8 mouse cellular contexts compared by ENCODE assay signal in the genomic region with DNA sequence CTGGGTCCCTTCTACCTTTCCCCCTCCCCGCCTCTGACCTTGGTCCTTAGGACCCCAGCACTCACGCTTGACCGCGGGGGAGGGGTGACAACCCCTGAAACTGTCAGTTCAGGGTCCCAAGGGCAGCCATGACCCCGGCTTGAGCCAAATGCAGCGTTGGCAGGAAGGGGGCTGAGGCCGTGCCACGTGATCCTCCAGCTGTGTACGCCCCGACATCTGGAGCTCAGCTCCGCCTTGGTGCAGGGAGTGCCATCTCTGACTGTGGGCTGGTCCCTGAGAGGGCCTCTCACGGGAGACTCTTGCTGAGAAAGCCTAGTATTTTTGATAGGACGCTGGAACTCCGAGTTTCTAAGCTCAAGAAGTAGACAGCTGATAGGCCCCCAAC. TPM values are rescaled to one million over a fixed set of nuclear protein-coding genes. Genes with fewer than 3 reads are reported as not detected.
DNase-seq lines count a peak whose midpoint lies in the region; ATAC-seq and TF ChIP-seq lines count a peak whose summit lies in the region.

B3gnt9 (minus strand) TSS at position 188 of the 385 bp plus-strand sequence.

- in situ Hi-C loops in CH12.LX (cut with MboI; ENCODE audit: low pct_ligation_motif_present, low pct_unique_long_range_greater_than_20kb, low sequenced_read_pairs) = loop anchor here (5.0 kb wide), 1 partner anchor 37 kb away; no protein-coding TSS in a partner anchor

- no peak for DNase-seq in CH12.LX (ENCODE audit: extremely low read depth)
- peak; percentile 93 for DNase-seq in adipocyte (ENCODE audit: low spot score)
- DNase-seq in heart, postnatal 4 days = peak; percentile 81
- DNase-seq in limb, embryonic 11.5 days (ENCODE audit: low spot score) = peak; percentile 72
- DNase-seq in mesoderm, embryonic 11.5 days (ENCODE audit: low read depth, low spot score) = peak; percentile 56
- peak; percentile 75 for DNase-seq in stomach, postnatal 0 days (ENCODE audit: low spot score)
- DNase-seq in left cerebral cortex, adult 9 months (ENCODE audit: low spot score in 2 of 2) = no peak

- peak within 1 kb of the TSS; percentile 69 for H3K4me2 ChIP-seq in CH12.LX (ENCODE audit: insufficient read depth, low read depth, poor library complexity, severe bottlenecking)
- peak within 1 kb of the TSS; percentile 97 for H3K4me2 ChIP-seq in forebrain, embryonic 13.5 days
- H3K4me2 ChIP-seq in limb, embryonic 11.5 days (ENCODE audit: low read depth, severe bottlenecking) = peak within 1 kb of the TSS; percentile 98
- H3K4me2 ChIP-seq in stomach, postnatal 0 days (replicated peaks; ENCODE audit: low read depth) = peak within 1 kb of the TSS; percentile 93

- ATAC-seq in forebrain, embryonic 13.5 days = peak; percentile 12; the same call in 1 of the 2 replicates
- peak; percentile 52 for ATAC-seq in limb, embryonic 11.5 days (ENCODE audit: insufficient number of reproducible peaks, low FRiP score, low TSS enrichment, low read depth)
- peak; percentile 72 for ATAC-seq in stomach, postnatal 0 days (ENCODE audit: low FRiP score, low TSS enrichment)

- peaks cover 12 to 29% of the 10 kb centered on the region in 2 experiments for H3K4me1 ChIP-seq in CH12.LX (ENCODE audit: control insufficient read depth in 1 of 2, insufficient read depth in 2 of 2)
- H3K4me1 ChIP-seq in forebrain, embryonic 13.5 days = peaks cover 29% of the 10 kb centered on the region
- H3K4me1 ChIP-seq in limb, embryonic 11.5 days (ENCODE audit: control insufficient read depth, insufficient read depth, low read length) = peaks cover 11% of the 10 kb centered on the region
- peaks cover 12% of the 10 kb centered on the region; the same call in 1 of the 2 replicates for H3K4me1 ChIP-seq in stomach, postnatal 0 days (replicated peaks; ENCODE audit: control insufficient read depth, insufficient read depth)

- no peak for TF ChIP-seq POLR2A in CH12.LX (IDR thresholded peaks at IDR 0.05; ENCODE audit: low read depth, low read length)

- no peak for TF ChIP-seq CTCF in CH12.LX (conservative IDR thresholded peaks at IDR 0.05 in 1 of 2, IDR thresholded peaks at IDR 0.05 in 1 of 2; ENCODE audit: low read depth in 2 of 2, low read length in 2 of 2)
- no peak for TF ChIP-seq CTCF in stomach, postnatal 0 days (IDR thresholded peaks at IDR 0.05; ENCODE audit: low read depth)

- no peaks in the 10 kb centered on the region for H3K79me2 ChIP-seq in CH12.LX (replicated peaks; ENCODE audit: control insufficient read depth, extremely low read depth, insufficient read depth, poor library complexity, severe bottlenecking)

- no peaks in the 10 kb centered on the region for H3K27me3 ChIP-seq in CH12.LX (replicated peaks)
- H3K27me3 ChIP-seq in forebrain, embryonic 13.5 days = peaks cover 51% of the 10 kb centered on the region
- H3K27me3 ChIP-seq in limb, embryonic 11.5 days (ENCODE audit: control insufficient read depth, insufficient read depth, low read length) = peaks cover 33% of the 10 kb centered on the region
- H3K27me3 ChIP-seq in stomach, postnatal 0 days (ENCODE audit: control insufficient read depth, insufficient read depth, low read length) = no peaks in the 10 kb centered on the region; the same call in 1 of the 2 replicates

- TF ChIP-seq RAD21 in CH12.LX (IDR thresholded peaks at IDR 0.05; ENCODE audit: low read depth, low read length) = no peak

- peak within 1 kb of the TSS; percentile 22 for H3K9ac ChIP-seq in CH12.LX (ENCODE audit: insufficient read depth, low read depth)
- H3K9ac ChIP-seq in forebrain, embryonic 13.5 days = peak within 1 kb of the TSS; percentile 71
- H3K9ac ChIP-seq in limb, embryonic 11.5 days (ENCODE audit: low read length) = peak within 1 kb of the TSS; percentile 68
- H3K9ac ChIP-seq in stomach, postnatal 0 days (ENCODE audit: low read length) = peak within 1 kb of the TSS; percentile 74

- H3K9me3 ChIP-seq in CH12.LX (replicated peaks; ENCODE audit: low read length) = no peaks in the 10 kb centered on the region
- H3K9me3 ChIP-seq in forebrain, embryonic 13.5 days (replicated peaks) = no peaks in the 10 kb centered on the region
- no peaks in the 10 kb centered on the region for H3K9me3 ChIP-seq in limb, embryonic 11.5 days (ENCODE audit: control insufficient read depth, low read length)
- H3K9me3 ChIP-seq in stomach, postnatal 0 days (ENCODE audit: control insufficient read depth, low read length) = no peaks in the 10 kb centered on the region

- peaks cover 43 to 85% of the 10 kb centered on the region in 2 experiments for H3K36me3 ChIP-seq in CH12.LX (replicated peaks in 1 of 2; ENCODE audit: control insufficient read depth in 1 of 2, insufficient read depth in 1 of 2, low read length in 1 of 2)
- peaks cover 24% of the 10 kb centered on the region for H3K36me3 ChIP-seq in forebrain, embryonic 13.5 days (ENCODE audit: poor library complexity, severe bottlenecking)
- peaks cover 11% of the 10 kb centered on the region for H3K36me3 ChIP-seq in limb, embryonic 11.5 days (ENCODE audit: control insufficient read depth, insufficient read depth, low read length)
- peaks cover 12% of the 10 kb centered on the region for H3K36me3 ChIP-seq in stomach, postnatal 0 days (ENCODE audit: control insufficient read depth, insufficient read depth, low read length)

- H3K4me3 ChIP-seq in CH12.LX (replicated peaks in 1 of 3; ENCODE audit: low read depth in 2 of 3, low read length in 2 of 3, poor library complexity in 1 of 3) = peak within 1 kb of the TSS; percentile 41 to 86 (median 53)
- H3K4me3 ChIP-seq in forebrain, embryonic 13.5 days = peak within 1 kb of the TSS; percentile 59
- H3K4me3 ChIP-seq in limb, embryonic 11.5 days (ENCODE audit: low read depth, low read length) = peak within 1 kb of the TSS; percentile 61
- peak within 1 kb of the TSS; percentile 69 for H3K4me3 ChIP-seq in stomach, postnatal 0 days (ENCODE audit: low read depth, low read length)

- WGBS in forebrain, embryonic 13.5 days = 3% methylated on average over 14 of the region's 14 CpGs
- WGBS in limb, embryonic 11.5 days = 2% methylated on average over 14 of the region's 14 CpGs
- 4% methylated on average over 14 of the region's 14 CpGs for WGBS in stomach, postnatal 0 days

- dilution Hi-C loops in CH12.LX (cut with MboI; ENCODE audit: extremely low pct_ligation_motif_present, extremely low pct_unique_long_range_greater_than_20kb, low sequenced_read_pairs) = no loop called here

- TF ChIP-seq EP300 in CH12.LX (IDR thresholded peaks at IDR 0.05; ENCODE audit: low read length) = no peak
- no peak for TF ChIP-seq EP300 in stomach, postnatal 0 days (optimal IDR thresholded peaks at IDR 0.05)

- H3K27ac ChIP-seq in CH12.LX (ENCODE audit: insufficient read depth, low read depth) = peak within 1 kb of the TSS; percentile 18
- H3K27ac ChIP-seq in forebrain, embryonic 13.5 days = no peak within 1 kb of the TSS
- H3K27ac ChIP-seq in limb, embryonic 11.5 days (replicated peaks; ENCODE audit: low read depth, low read length) = no peak within 1 kb of the TSS
- peak within 1 kb of the TSS; percentile 88 for H3K27ac ChIP-seq in stomach, postnatal 0 days (replicated peaks)

TF ChIP-seq in CH12.LX, 34 proteins besides CTCF, POLR2A, EP300 and RAD21:
- TF ChIP-seq USF1 (IDR thresholded peaks at IDR 0.05; ENCODE audit: low read depth, low read length) (peak; percentile 83), USF2 (conservative IDR thresholded peaks at IDR 0.05; ENCODE audit: low read depth, low read length) (peak; percentile 68), ELF1 (IDR thresholded peaks at IDR 0.05; ENCODE audit: low read depth, low read length) (no peak), ZMIZ1 (IDR thresholded peaks at IDR 0.05; ENCODE audit: low read depth, low read length) (no peak), JUN (IDR thresholded peaks at IDR 0.05; ENCODE audit: insufficient read depth, low read depth, low read length) (no peak), MYC (IDR thresholded peaks at IDR 0.05; ENCODE audit: low read depth, low read length) (no peak), KAT2A (IDR thresholded peaks at IDR 0.05; ENCODE audit: insufficient replicate concordance, low read length) (no peak), PAX5 (IDR thresholded peaks at IDR 0.05; ENCODE audit: low read length) (no peak), MXI1 (IDR thresholded peaks at IDR 0.05; ENCODE audit: low read depth, low read length) (peak; percentile 72), E2F4 (IDR thresholded peaks at IDR 0.05; ENCODE audit: insufficient replicate concordance, low read depth, low read length) (no peak), SIN3A (IDR thresholded peaks at IDR 0.05; ENCODE audit: low read length) (no peak), MAZ (IDR thresholded peaks at IDR 0.05; ENCODE audit: low read depth, low read length) (peak; percentile 4), BHLHE40 (IDR thresholded peaks at IDR 0.05; ENCODE audit: low read depth, low read length) (peak; percentile 67), GABPA (IDR thresholded peaks at IDR 0.05; ENCODE audit: insufficient replicate concordance, low read depth, low read length) (no peak)

RNA-seq across cellular contexts. Expression of gene B3gnt9, which starts in this region (rescaled TPM):
- 4.0 and 4.1 TPM in 2 replicates for total RNA-seq in CH12.LX (2012; rRNA removed)
- 0.66 and 0.78 TPM in 2 replicates for total RNA-seq in CH12.LX (2014; rRNA removed)
- polyA plus RNA-seq in CH12.LX (2012; ENCODE audit: insufficient read length, low read depth) = 0.57 and 0.91 TPM in 2 replicates
- polyA plus RNA-seq in forebrain, embryonic 13.5 days (2015; fragmentation: Nextera tagmentation; extraction: Ambion mirVana) = 1.3 and 2.4 TPM in 2 replicates
- total RNA-seq in heart, postnatal 4 days (2021) = 1 to 10 TPM; 9.0 TPM
- polyA plus RNA-seq in limb, embryonic 11.5 days (2014; fragmentation: Nextera tagmentation; extraction: Ambion mirVana) = 2.4 and 3.4 TPM in 2 replicates
- 14.7 and 15.4 TPM in 2 replicates for polyA plus RNA-seq in stomach, postnatal 0 days (2015; fragmentation: Nextera tagmentation; extraction: Ambion mirVana)

Comparison
In these comparisons a context has a peak if more than half of its experiments do, and no peak if none do; other contexts are left out.
1. DNase-seq: peak in adipocyte (single experiment), heart, postnatal 4 days (single experiment), limb, embryonic 11.5 days (single experiment), mesoderm, embryonic 11.5 days (single experiment) and stomach, postnatal 0 days (single experiment); none in CH12.LX (single experiment) and left cerebral cortex, adult 9 months (0 of 2).
2. H3K27ac ChIP-seq: peak in CH12.LX (single experiment) and stomach, postnatal 0 days (single experiment); none in forebrain, embryonic 13.5 days (single experiment) and limb, embryonic 11.5 days (single experiment).
3. H3K9ac ChIP-seq: peak in every context shown above with its lines; median percentile 74 in stomach, postnatal 0 days; 71 in forebrain, embryonic 13.5 days; 68 in limb, embryonic 11.5 days; 22 in CH12.LX.
4. ATAC-seq: peak in every context shown above with its lines; median percentile 72 in stomach, postnatal 0 days; 52 in limb, embryonic 11.5 days; 12 in forebrain, embryonic 13.5 days.
5. Peak in every context shown above with its lines, with median percentiles within 50 percentile points of each other: H3K4me2 ChIP-seq and H3K4me3 ChIP-seq.